Comparison of ENCODE assay signal across 9 mouse cellular contexts in the genomic region with DNA sequence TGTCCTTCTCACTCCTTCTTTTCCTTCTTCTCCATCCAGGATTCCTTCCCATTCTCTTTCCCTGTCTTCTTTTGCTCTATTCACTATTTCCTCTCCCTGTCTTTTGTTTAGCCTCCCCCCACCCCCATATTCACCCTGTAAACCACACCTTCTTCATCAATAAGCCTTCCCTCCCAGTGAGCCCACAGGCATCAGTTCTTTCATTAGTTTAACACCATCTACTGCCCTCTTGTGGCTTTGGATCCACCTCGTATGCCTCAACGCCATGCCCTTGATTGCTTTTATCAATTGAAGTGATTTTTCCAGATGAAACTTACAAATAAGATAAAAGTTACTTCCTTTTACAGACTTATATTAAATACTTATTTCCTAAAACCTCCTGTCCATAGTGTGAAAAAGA.
DNase-seq lines count a peak whose midpoint lies in the region; ATAC-seq lines count a peak whose summit lies in the region.
"Had no signal": no experiment of that assay in that cellular context is flagged by ENCODE, and none has a peak within 500 bp of the region (broad histone marks: within the 10 kb centered on the region; RNA-seq: fewer than 3 reads in every experiment).

No protein-coding gene starts in this region.

- peak; percentile 62 for DNase-seq in hindbrain, embryonic 11.5 days (ENCODE audit: low spot score)
- DNase-seq in NIH3T3 (ENCODE audit: low read depth), result peak; percentile 26
- peak; percentile 72 for DNase-seq in embryo, embryonic 10.5 days (ENCODE audit: low spot score)
- peak; percentile 18 for DNase-seq in layer of hippocampus, adult 9-11 months
- peak; percentile 19 to 29 for DNase-seq in right cerebral cortex, postnatal 10 days (ENCODE audit: low spot score in 2 of 2)
- DNase-seq in B cell, adult 2 months, result no peak

- no peaks in the 10 kb centered on the region for H3K36me3 ChIP-seq in hindbrain, embryonic 11.5 days (ENCODE audit: control insufficient read depth, insufficient read depth, low read length)
- H3K36me3 ChIP-seq in hindbrain, embryonic 13.5 days, result no peaks in the 10 kb centered on the region
- no peaks in the 10 kb centered on the region for H3K36me3 ChIP-seq in liver, embryonic 12.5 days
- H3K36me3 ChIP-seq: liver, embryonic 15.5 days had no signal

- H3K27me3 ChIP-seq in hindbrain, embryonic 11.5 days (ENCODE audit: control insufficient read depth, insufficient read depth, low read length), result no peaks in the 10 kb centered on the region
- H3K27me3 ChIP-seq in hindbrain, embryonic 13.5 days, result no peaks in the 10 kb centered on the region
- no peaks in the 10 kb centered on the region for H3K27me3 ChIP-seq in liver, embryonic 12.5 days (replicated peaks)
- H3K27me3 ChIP-seq: liver, embryonic 15.5 days had no signal

- peak; percentile 83 for ATAC-seq in hindbrain, embryonic 11.5 days (ENCODE audit: low FRiP score)
- ATAC-seq in hindbrain, embryonic 13.5 days (ENCODE audit: low FRiP score), result no peak
- no peak for ATAC-seq in liver, embryonic 12.5 days

- no peaks in the 10 kb centered on the region for H3K4me1 ChIP-seq in hindbrain, embryonic 11.5 days (replicated peaks; ENCODE audit: control insufficient read depth, insufficient read depth, low read length)
- H3K4me1 ChIP-seq in hindbrain, embryonic 13.5 days (replicated peaks), result no peaks in the 10 kb centered on the region
- H3K4me1 ChIP-seq in liver, embryonic 12.5 days, result no peaks in the 10 kb centered on the region
- H3K4me1 ChIP-seq: liver, embryonic 15.5 days had no signal

- H3K4me2 ChIP-seq in hindbrain, embryonic 11.5 days (replicated peaks; ENCODE audit: low read depth, low read length), result no peak overlapping the region
- no peak overlapping the region for H3K4me2 ChIP-seq in hindbrain, embryonic 13.5 days
- no peak overlapping the region for H3K4me2 ChIP-seq in liver, embryonic 12.5 days
- H3K4me2 ChIP-seq: liver, embryonic 15.5 days had no signal

- no peak overlapping the region for H3K9ac ChIP-seq in hindbrain, embryonic 11.5 days (ENCODE audit: low read depth, low read length)
- no peak overlapping the region for H3K9ac ChIP-seq in hindbrain, embryonic 13.5 days
- no peak overlapping the region for H3K9ac ChIP-seq in liver, embryonic 12.5 days
- H3K9ac ChIP-seq: liver, embryonic 15.5 days had no signal

- no peak overlapping the region for H3K4me3 ChIP-seq in hindbrain, embryonic 11.5 days (ENCODE audit: low read depth, low read length)
- no peak overlapping the region for H3K4me3 ChIP-seq in hindbrain, embryonic 13.5 days
- no peak overlapping the region for H3K4me3 ChIP-seq in liver, embryonic 12.5 days
- H3K4me3 ChIP-seq: liver, embryonic 15.5 days had no signal

- WGBS in hindbrain, embryonic 11.5 days, result 16% methylated on average over 2 of the region's 2 CpGs
- 18% methylated on average over 2 of the region's 2 CpGs for WGBS in hindbrain, embryonic 13.5 days
- WGBS in liver, embryonic 12.5 days (ENCODE audit: insufficient replicate concordance), result 34% methylated on average over 2 of the region's 2 CpGs

- no peak overlapping the region for H3K27ac ChIP-seq in hindbrain, embryonic 11.5 days (ENCODE audit: low read depth, low read length)
- no peak overlapping the region for H3K27ac ChIP-seq in hindbrain, embryonic 13.5 days
- H3K27ac ChIP-seq in liver, embryonic 12.5 days, result no peak overlapping the region
- H3K27ac ChIP-seq: liver, embryonic 15.5 days had no signal

- H3K9me3 ChIP-seq in hindbrain, embryonic 11.5 days (ENCODE audit: control insufficient read depth, low read length), result no peaks in the 10 kb centered on the region
- no peaks in the 10 kb centered on the region for H3K9me3 ChIP-seq in hindbrain, embryonic 13.5 days
- H3K9me3 ChIP-seq in liver, embryonic 12.5 days (replicated peaks), result no peaks in the 10 kb centered on the region
- H3K9me3 ChIP-seq: liver, embryonic 15.5 days had no signal

Comparison
In these comparisons a context has a peak if more than half of its experiments do, and no peak if none do; other contexts are left out.
1. DNase-seq: peak in hindbrain, embryonic 11.5 days (single experiment), NIH3T3 (single experiment), embryo, embryonic 10.5 days (single experiment), layer of hippocampus, adult 9-11 months (single experiment) and right cerebral cortex, postnatal 10 days (2 of 2); none in B cell, adult 2 months (0 of 2).